Mouse (Mus musculus) urinary bladder, postnatal 10 days (tissue): ENCODE data around the gene Dcx.

ENCODE experiments used
- DNase-seq: peaks from one replicate; pipeline ENCODE4 v3.0.0; 2022; ENCODE audit warnings: low spot score

The Dcx gene

GRCm38 (mm10) chrX:143826521-143826920 is 106.6 kb downstream of the Dcx start:
- DNase-seq, result no peak

DNA sequence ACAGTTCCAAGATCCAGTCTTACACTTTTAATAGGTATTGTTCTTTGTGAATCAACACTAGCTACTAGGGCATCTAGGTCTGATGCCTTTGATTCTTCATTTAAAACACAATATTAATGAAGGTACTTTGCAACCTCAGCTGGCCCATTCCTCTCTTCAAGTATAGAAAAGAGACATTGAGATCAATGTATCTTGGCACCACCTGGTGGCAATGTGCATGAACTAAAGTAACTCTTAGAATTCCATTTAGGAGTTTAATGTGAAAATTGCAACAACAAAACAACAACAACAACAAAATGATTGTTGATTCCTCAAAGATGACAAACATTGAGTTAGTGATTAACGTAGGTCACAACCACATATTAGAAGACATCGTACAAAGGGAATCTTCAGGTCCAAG is 114.2 kb downstream of the Dcx start:
- DNase-seq, result no peak

DNA sequence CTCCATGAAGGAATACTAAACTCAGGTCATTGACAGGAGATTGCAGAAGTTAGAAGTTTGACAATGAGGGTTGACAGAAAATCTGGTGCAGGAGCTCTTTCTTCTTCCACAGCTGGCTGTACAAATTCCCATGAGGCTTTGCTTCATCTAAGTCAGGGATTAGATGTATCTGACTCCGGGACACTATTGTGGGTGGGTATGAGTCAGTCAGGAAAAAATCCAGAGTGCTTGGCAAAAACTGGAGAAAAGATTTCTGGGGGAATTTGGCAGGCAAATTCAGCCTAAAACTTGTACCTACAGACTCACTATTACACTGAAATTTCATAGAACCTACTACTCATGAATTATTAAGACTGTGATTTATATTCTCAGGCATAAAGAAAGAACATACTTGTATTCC is 117.2 kb downstream of the Dcx start:
- no peak for DNase-seq
